Mouse (Mus musculus) stomach, embryonic 16.5 days (tissue): ENCODE results near the gene Lmx1b. TPM values are rescaled to one million over a fixed set of nuclear protein-coding genes. Genes with fewer than 3 reads are reported as not detected.
A peak's percentile ranks its signal among the peaks of the same experiment; 100 is the strongest.

Experiments used
- ATAC-seq: fragments of 200-750 bp; cut with Nextera tagmentation; 2 replicates; pipeline ENCODE4 v1.8.0; 2017; ENCODE audit warnings: moderate number of reproducible peaks, moderate TSS enrichment; ENCODE audit not compliant: insufficient read depth, low FRiP score
- H3K27ac ChIP-seq: fragments of 300-500 bp; sonication (generic); 2 replicates; pipeline ENCODE4 v1.5.1; 2014; ENCODE audit warnings: low read length
- H3K27me3 ChIP-seq: fragments of 300-500 bp; sonication (generic); 2 replicates; pipeline ENCODE4 v1.6.1; 2014; ENCODE audit warnings: low read length, control low read depth, mixed read lengths; ENCODE audit not compliant: control insufficient read depth, insufficient read depth
- H3K36me3 ChIP-seq: fragments of 300-500 bp; sonication (generic); 2 replicates; pipeline ENCODE4 v1.6.1; 2014; ENCODE audit warnings: low read length; ENCODE audit not compliant: control insufficient read depth, insufficient read depth
- H3K4me1 ChIP-seq: fragments of 300-500 bp; sonication (generic); 2 replicates; pipeline ENCODE4 v1.6.1; 2014; ENCODE audit warnings: low read length, control low read depth, mixed read lengths; ENCODE audit not compliant: control insufficient read depth, insufficient read depth
- H3K4me2 ChIP-seq: fragments of 300-500 bp; sonication (generic); 2 replicates; pipeline ENCODE4 v1.6.1; 2014; ENCODE audit warnings: low read depth, low read length, mixed read lengths
- H3K4me3 ChIP-seq: fragments of 300-500 bp; sonication (generic); replicated peaks from 2 replicates; pipeline ENCODE4 v1.5.1; 2014; ENCODE audit warnings: mild to moderate bottlenecking, low read length
- H3K9ac ChIP-seq: fragments of 300-500 bp; sonication (generic); 2 replicates; pipeline ENCODE4 v1.6.1; 2014; ENCODE audit warnings: low read length
- H3K9me3 ChIP-seq: fragments of 300-500 bp; sonication (generic); replicated peaks from 2 replicates; pipeline ENCODE4 v1.6.1; 2016; ENCODE audit warnings: low read length, control low read depth; ENCODE audit not compliant: control insufficient read depth
- WGBS: fragments of 180-500 bp; shearing (Covaris S2); extraction: QIAGEN DNeasy Blood & Tissue Kit; methylation state at CpG from one replicate; pipeline ENCODE4 v1.1.7; 2014; 5-methylcytosine and 5-hydroxymethylcytosine counted together
- polyA plus RNA-seq: library from polyadenylated mRNA; unstranded; fragments of >200 nt; fragmentation: Nextera tagmentation; extraction: Ambion mirVana; gene quantifications from 2 replicates; pipeline ENCODE4 v1.2.1, GENCODE M21; 2015

Lmx1b gene
- polyA plus RNA-seq, 1 experiment from 2014 or later = not detected

- peaks cover 10% of the 10 kb centered on the region; the same call in 1 of the 2 replicates for H3K4me1 ChIP-seq
- peaks cover 29% of the 10 kb centered on the region for H3K27me3 ChIP-seq
- H3K27ac ChIP-seq = no peak overlapping the region
- no peaks in the 10 kb centered on the region for H3K9me3 ChIP-seq
- H3K4me3 ChIP-seq = peak overlapping the region; percentile 50
- no peak for ATAC-seq
- no peak overlapping the region for H3K9ac ChIP-seq
- H3K36me3 ChIP-seq = no peaks in the 10 kb centered on the region
- peak overlapping the region; percentile 83 for H3K4me2 ChIP-seq
- WGBS = 31% methylated on average over 16 of the region's 16 CpGs
These were observed 95.3 kb downstream of the Lmx1b start for GRCm38 (mm10) chr2:33544781-33545566.

GRCm38 (mm10) chr2:33544203-33544762, 96.0 kb downstream of the Lmx1b start:
- WGBS = under 1% methylated on average over 38 of the region's 43 CpGs
- Histone ChIP-seq H3K4me3 (peak overlapping the region; percentile 50), H3K4me1 (peaks cover 10% of the 10 kb centered on the region; the same call in 1 of the 2 replicates), H3K9me3 (no peaks in the 10 kb centered on the region), H3K27ac (no peak overlapping the region), H3K27me3 (peaks cover 34% of the 10 kb centered on the region), H3K36me3 (no peaks in the 10 kb centered on the region), H3K9ac (peak overlapping the region; percentile 61), H3K4me2 (peak overlapping the region; percentile 83)
- ATAC-seq = peak; percentile 31; the same call in 1 of the 2 replicates

DNA sequence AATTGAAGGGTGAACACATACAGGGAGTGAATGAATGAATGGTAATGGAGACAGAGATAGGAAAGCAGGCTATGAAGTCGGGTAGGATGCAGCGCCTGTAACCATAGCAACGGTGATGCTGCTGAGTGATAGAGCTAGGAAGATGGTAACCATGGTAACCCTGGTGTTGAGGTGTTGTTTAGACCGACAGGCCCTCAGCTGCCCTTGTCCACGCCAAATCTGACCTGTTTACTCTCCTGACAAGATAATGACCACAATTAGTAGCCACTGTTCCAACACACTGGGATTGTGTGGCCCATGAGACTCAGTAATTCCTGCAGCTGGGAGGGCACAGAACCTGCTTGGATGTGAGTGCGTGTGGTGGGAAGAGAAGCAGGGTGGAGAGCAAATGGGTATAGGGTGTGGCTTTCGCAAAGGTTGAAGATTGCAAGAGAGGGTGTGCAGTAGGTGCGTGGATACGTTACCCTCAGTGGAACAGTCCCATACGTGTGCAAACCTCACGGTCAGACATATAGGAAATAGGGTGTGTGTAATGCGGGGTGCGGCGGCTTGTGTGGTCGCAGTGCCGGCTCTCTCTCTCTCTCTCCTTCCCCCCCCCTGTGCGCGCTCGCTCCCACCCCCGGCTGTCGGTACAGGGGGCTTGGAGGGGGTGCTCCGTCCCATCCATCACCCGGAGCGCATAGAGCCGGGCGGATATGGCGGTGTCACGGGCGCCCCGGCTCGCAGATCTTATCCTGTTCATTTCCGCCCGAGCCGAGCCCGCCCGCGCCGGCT, 96.7 kb downstream of the Lmx1b start:
- H3K9ac ChIP-seq = peak overlapping the region; percentile 61
- under 1% methylated on average over 38 of the region's 38 CpGs for WGBS
- peak; percentile 33; the same call in 1 of the 2 replicates for ATAC-seq

GRCm38 (mm10) chr2:33542696-33543428, 97.4 kb downstream of the Lmx1b start:
- no peak overlapping the region for H3K27ac ChIP-seq
- ATAC-seq = no peak
- no peaks in the 10 kb centered on the region for H3K9me3 ChIP-seq
- H3K36me3 ChIP-seq = no peaks in the 10 kb centered on the region
- no peak overlapping the region for H3K4me3 ChIP-seq
- peaks cover 10% of the 10 kb centered on the region; the same call in 1 of the 2 replicates for H3K4me1 ChIP-seq
- no peak overlapping the region for H3K9ac ChIP-seq
- H3K4me2 ChIP-seq = no peak overlapping the region
- 5% methylated on average over 11 of the region's 11 CpGs for WGBS
- peaks cover 34% of the 10 kb centered on the region for H3K27me3 ChIP-seq

More for the DNA sequence above, 96.7 kb downstream of the Lmx1b start:
- Histone ChIP-seq H3K4me2 (peak overlapping the region; percentile 83), H3K4me3 (peak overlapping the region; percentile 50), H3K36me3 (no peaks in the 10 kb centered on the region), H3K4me1 (peaks cover 10% of the 10 kb centered on the region; the same call in 1 of the 2 replicates), H3K27me3 (peaks cover 34% of the 10 kb centered on the region), H3K9me3 (no peaks in the 10 kb centered on the region), H3K27ac (no peak overlapping the region)

- 71% methylated on average over 5 of the region's 5 CpGs for WGBS
- no peaks in the 10 kb centered on the region for H3K36me3 ChIP-seq
- H3K27ac ChIP-seq = no peak overlapping the region
- no peak overlapping the region for H3K4me2 ChIP-seq
- no peaks in the 10 kb centered on the region for H3K4me1 ChIP-seq
- no peak overlapping the region for H3K9ac ChIP-seq
- H3K9me3 ChIP-seq = peaks cover 6% of the 10 kb centered on the region
- H3K4me3 ChIP-seq = no peak overlapping the region
- H3K27me3 ChIP-seq = no peaks in the 10 kb centered on the region
- no peak for ATAC-seq
These were observed 114.8 kb downstream of the Lmx1b start for GRCm38 (mm10) chr2:33525274-33526055.

GRCm38 (mm10) chr2:33515856-33516255, 124.5 kb downstream of the Lmx1b start:
- H3K27me3 ChIP-seq = no peaks in the 10 kb centered on the region
- no peak for ATAC-seq
- no peak overlapping the region for H3K27ac ChIP-seq
- H3K4me3 ChIP-seq = no peak overlapping the region
- 75% methylated on average over 19 of the region's 19 CpGs for WGBS
- H3K9ac ChIP-seq = no peak overlapping the region
- H3K36me3 ChIP-seq = no peaks in the 10 kb centered on the region
- H3K4me1 ChIP-seq = no peaks in the 10 kb centered on the region
- H3K4me2 ChIP-seq = no peak overlapping the region
- H3K9me3 ChIP-seq = 0 out of 2 replicates have a peak, but pooled peaks cover 4% of the 10 kb centered on the region

DNA sequence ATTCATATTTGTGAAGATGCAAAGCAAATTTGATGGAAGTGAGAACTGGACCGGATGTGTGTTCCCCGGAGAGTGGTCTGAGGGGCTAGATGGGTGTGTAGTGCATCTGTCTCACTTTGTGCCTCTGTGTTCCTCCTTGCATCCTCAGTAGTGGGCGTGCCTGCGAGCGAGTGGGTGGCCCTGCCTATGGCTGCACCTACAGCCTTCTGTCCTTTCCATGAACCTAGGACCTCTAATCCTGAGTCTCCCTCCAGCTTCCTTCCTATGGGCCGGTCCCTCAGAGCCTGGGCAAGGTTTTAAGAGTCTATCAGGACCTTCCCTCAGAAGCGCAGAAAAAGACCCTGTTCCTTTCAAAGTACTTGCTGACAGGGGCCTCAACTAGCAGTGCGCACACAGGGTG, 124.9 kb downstream of the Lmx1b start:
- H3K27me3 ChIP-seq = no peaks in the 10 kb centered on the region
- H3K4me1 ChIP-seq = no peaks in the 10 kb centered on the region
- H3K27ac ChIP-seq = no peak overlapping the region
- 85% methylated on average over 8 of the region's 8 CpGs for WGBS
- H3K4me2 ChIP-seq = no peak overlapping the region
- no peak for ATAC-seq
- no peak overlapping the region for H3K4me3 ChIP-seq
- 0 out of 2 replicates have a peak, but pooled peaks cover 4% of the 10 kb centered on the region for H3K9me3 ChIP-seq
- H3K36me3 ChIP-seq = no peaks in the 10 kb centered on the region
- H3K9ac ChIP-seq = no peak overlapping the region
